Comparison of ENCODE assay signal across 8 mouse cellular contexts in genomic region chr9:52149286-52149685, GRCm38 (mm10). TPM values are rescaled to one million over a fixed set of nuclear protein-coding genes. Genes with fewer than 3 reads are reported as not detected.
DNase-seq lines count a peak whose midpoint lies in the region; ATAC-seq lines count a peak whose summit lies in the region.

No protein-coding gene starts in this region.

- no peaks in the 10 kb centered on the region for H3K9me3 ChIP-seq in embryonic facial prominence, embryonic 15.5 days (replicated peaks)
- no peaks in the 10 kb centered on the region for H3K9me3 ChIP-seq in hindbrain, embryonic 16.5 days (ENCODE audit: control insufficient read depth, low read length)
- no peaks in the 10 kb centered on the region for H3K9me3 ChIP-seq in neural tube, embryonic 11.5 days (ENCODE audit: control insufficient read depth, low read length)

- peaks cover 9% of the 10 kb centered on the region for H3K4me1 ChIP-seq in embryonic facial prominence, embryonic 15.5 days
- H3K4me1 ChIP-seq in hindbrain, embryonic 16.5 days (ENCODE audit: control insufficient read depth, insufficient read depth, low read depth, low read length): peaks cover 30% of the 10 kb centered on the region
- H3K4me1 ChIP-seq in neural tube, embryonic 11.5 days (ENCODE audit: control insufficient read depth, insufficient read depth, low read length): peaks cover 13% of the 10 kb centered on the region

- no peak overlapping the region for H3K4me3 ChIP-seq in embryonic facial prominence, embryonic 15.5 days (replicated peaks)
- H3K4me3 ChIP-seq in hindbrain, embryonic 16.5 days (ENCODE audit: low read length): peak overlapping the region; percentile 30
- H3K4me3 ChIP-seq in neural tube, embryonic 11.5 days (ENCODE audit: low read depth, low read length): peak overlapping the region; percentile 31

- H3K27ac ChIP-seq in embryonic facial prominence, embryonic 15.5 days (replicated peaks): peak overlapping the region; percentile 51
- H3K27ac ChIP-seq in hindbrain, embryonic 16.5 days (ENCODE audit: low read depth, low read length): peak overlapping the region; percentile 73
- H3K27ac ChIP-seq in neural tube, embryonic 11.5 days (ENCODE audit: low read depth, low read length): peak overlapping the region; percentile 80

- H3K36me3 ChIP-seq in embryonic facial prominence, embryonic 15.5 days: no peaks in the 10 kb centered on the region
- H3K36me3 ChIP-seq in hindbrain, embryonic 16.5 days (ENCODE audit: control insufficient read depth, insufficient read depth, low read length): no peaks in the 10 kb centered on the region
- no peaks in the 10 kb centered on the region for H3K36me3 ChIP-seq in neural tube, embryonic 11.5 days (ENCODE audit: control insufficient read depth, insufficient read depth, low read length)

- H3K27me3 ChIP-seq in embryonic facial prominence, embryonic 15.5 days: no peaks in the 10 kb centered on the region
- H3K27me3 ChIP-seq in hindbrain, embryonic 16.5 days (replicated peaks; ENCODE audit: control insufficient read depth, insufficient read depth, low read length): no peaks in the 10 kb centered on the region
- H3K27me3 ChIP-seq in neural tube, embryonic 11.5 days (ENCODE audit: control insufficient read depth, insufficient read depth, low read length): no peaks in the 10 kb centered on the region

- ATAC-seq in embryonic facial prominence, embryonic 15.5 days (ENCODE audit: insufficient number of reproducible peaks, low FRiP score, low TSS enrichment, low read depth): peak; percentile 85
- peak; percentile 75 for ATAC-seq in hindbrain, embryonic 16.5 days
- peak; percentile 80 for ATAC-seq in neural tube, embryonic 11.5 days (ENCODE audit: insufficient read depth, low FRiP score, low TSS enrichment)
- no peak for ATAC-seq in inflammation-experienced regulatory T-cells, adult 6 months
- no peak for ATAC-seq in megakaryocyte, adult 5-6 weeks (ENCODE audit: poor library complexity, severe bottlenecking)

- peak; percentile 57 for DNase-seq in heart, adult 8-10 months (ENCODE audit: low spot score)
- no peak for DNase-seq in heart, postnatal 25 days (ENCODE audit: low spot score)
- peak; percentile 66 for DNase-seq in neural tube, embryonic 11.5 days (ENCODE audit: low spot score)
- no peak for DNase-seq in thymus, postnatal 4 days

- WGBS in embryonic facial prominence, embryonic 15.5 days: 22% methylated on average over 4 of the region's 4 CpGs
- 13% methylated on average over 4 of the region's 4 CpGs for WGBS in hindbrain, embryonic 16.5 days
- 23% methylated on average over 4 of the region's 4 CpGs for WGBS in neural tube, embryonic 11.5 days

- intact Hi-C loops in heart, postnatal 25 days (cut with DNase I): no loop called here

- H3K9ac ChIP-seq in embryonic facial prominence, embryonic 15.5 days: no peak overlapping the region
- no peak overlapping the region for H3K9ac ChIP-seq in hindbrain, embryonic 16.5 days (ENCODE audit: low read depth, low read length)
- H3K9ac ChIP-seq in neural tube, embryonic 11.5 days (ENCODE audit: low read length): peak overlapping the region; percentile 57

- H3K4me2 ChIP-seq in embryonic facial prominence, embryonic 15.5 days (replicated peaks): no peak overlapping the region
- H3K4me2 ChIP-seq in hindbrain, embryonic 16.5 days (ENCODE audit: low read length): peak overlapping the region; percentile 46
- H3K4me2 ChIP-seq in neural tube, embryonic 11.5 days (ENCODE audit: low read depth): peak overlapping the region; percentile 33

RNA-seq across cellular contexts. Expression of gene Zc3h12c, which starts 19.1 kb away (rescaled TPM):
- 1 to 10 TPM; 8.2 to 9.2 (median 8.7) TPM for total RNA-seq in heart, adult 8-10 months (2022)
- total RNA-seq in heart, postnatal 25 days (2021): 1 to 10 TPM; 8.1 to 9.2 TPM
- 3.1 and 3.4 TPM in 2 replicates for polyA plus RNA-seq in embryonic facial prominence, embryonic 15.5 days (2015; fragmentation: Nextera tagmentation; extraction: Ambion mirVana)
- 3.0 and 3.4 TPM in 2 replicates for polyA plus RNA-seq in hindbrain, embryonic 16.5 days (2015; fragmentation: Nextera tagmentation; extraction: Ambion mirVana)
- polyA plus RNA-seq in neural tube, embryonic 11.5 days (2014; fragmentation: Nextera tagmentation; extraction: Ambion mirVana): 9.2 and 9.5 TPM in 2 replicates
- polyA plus RNA-seq in inflammation-experienced regulatory T-cells, adult 6 months (2017; shearing (Covaris generic)): 1 to 10 TPM; 1.0 to 2.6 (median 1.8) TPM
- 3.2 and 5.0 TPM in 2 replicates for total RNA-seq in megakaryocyte, adult 5-6 weeks (2015)
- total RNA-seq in megakaryocyte, adult 5-6 weeks (2017): 4.0 and 4.3 TPM in 2 replicates

Comparison
In these comparisons a context has a peak if more than half of its experiments do, and no peak if none do; other contexts are left out.
1. DNase-seq: peak in heart, adult 8-10 months (single experiment) and neural tube, embryonic 11.5 days (single experiment); none in heart, postnatal 25 days (single experiment) and thymus, postnatal 4 days (single experiment).
2. ATAC-seq: peak in embryonic facial prominence, embryonic 15.5 days (single experiment), hindbrain, embryonic 16.5 days (single experiment) and neural tube, embryonic 11.5 days (single experiment); none in inflammation-experienced regulatory T-cells, adult 6 months (single experiment) and megakaryocyte, adult 5-6 weeks (single experiment).
3. Peak in every context shown above with its lines, with median percentiles within 50 percentile points of each other: H3K27ac ChIP-seq.